Mouse (Mus musculus) ovary, adult 18-20 months (tissue): ENCODE results near the gene Nfam1.

ENCODE experiments used
- DNase-seq: peaks from one replicate; pipeline ENCODE4 v3.0.0; 2022; ENCODE audit warnings: low spot score, mixed read lengths

The Nfam1 gene

GRCm38 (mm10) chr15:83037755-83038483 is 4.8 kb upstream of the Nfam1 start:
- DNase-seq, result peak; percentile 59

GRCm38 (mm10) chr15:83036900-83037519 is 3.9 kb upstream of the Nfam1 start:
- DNase-seq, result peak; percentile 68

GRCm38 (mm10) chr15:83036089-83036488 is 3.0 kb upstream of the Nfam1 start:
- no peak for DNase-seq

GRCm38 (mm10) chr15:83034275-83034977 is 1.3 kb upstream of the Nfam1 start:
- no peak for DNase-seq

DNA sequence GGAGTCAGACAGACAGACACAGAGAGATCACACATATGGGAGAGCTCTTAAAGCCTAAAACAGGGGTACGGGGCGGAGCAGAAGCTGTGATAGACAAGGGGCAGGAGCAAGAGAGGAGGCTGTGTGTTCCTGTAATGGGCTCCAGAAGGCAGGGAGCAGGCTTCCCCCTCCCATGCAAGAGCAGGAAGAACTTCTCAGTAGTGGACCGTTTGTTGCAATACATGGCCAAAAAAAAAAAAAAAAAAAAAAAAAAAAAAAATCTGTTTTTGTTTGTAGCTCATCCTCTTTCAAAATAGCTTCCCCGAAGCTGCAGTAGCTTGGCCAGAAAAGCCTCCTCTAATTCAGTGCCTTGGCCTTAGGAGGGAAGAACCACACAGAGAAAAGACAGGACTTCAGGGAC is 2.2 kb downstream of the Nfam1 start:
- no peak for DNase-seq

DNA sequence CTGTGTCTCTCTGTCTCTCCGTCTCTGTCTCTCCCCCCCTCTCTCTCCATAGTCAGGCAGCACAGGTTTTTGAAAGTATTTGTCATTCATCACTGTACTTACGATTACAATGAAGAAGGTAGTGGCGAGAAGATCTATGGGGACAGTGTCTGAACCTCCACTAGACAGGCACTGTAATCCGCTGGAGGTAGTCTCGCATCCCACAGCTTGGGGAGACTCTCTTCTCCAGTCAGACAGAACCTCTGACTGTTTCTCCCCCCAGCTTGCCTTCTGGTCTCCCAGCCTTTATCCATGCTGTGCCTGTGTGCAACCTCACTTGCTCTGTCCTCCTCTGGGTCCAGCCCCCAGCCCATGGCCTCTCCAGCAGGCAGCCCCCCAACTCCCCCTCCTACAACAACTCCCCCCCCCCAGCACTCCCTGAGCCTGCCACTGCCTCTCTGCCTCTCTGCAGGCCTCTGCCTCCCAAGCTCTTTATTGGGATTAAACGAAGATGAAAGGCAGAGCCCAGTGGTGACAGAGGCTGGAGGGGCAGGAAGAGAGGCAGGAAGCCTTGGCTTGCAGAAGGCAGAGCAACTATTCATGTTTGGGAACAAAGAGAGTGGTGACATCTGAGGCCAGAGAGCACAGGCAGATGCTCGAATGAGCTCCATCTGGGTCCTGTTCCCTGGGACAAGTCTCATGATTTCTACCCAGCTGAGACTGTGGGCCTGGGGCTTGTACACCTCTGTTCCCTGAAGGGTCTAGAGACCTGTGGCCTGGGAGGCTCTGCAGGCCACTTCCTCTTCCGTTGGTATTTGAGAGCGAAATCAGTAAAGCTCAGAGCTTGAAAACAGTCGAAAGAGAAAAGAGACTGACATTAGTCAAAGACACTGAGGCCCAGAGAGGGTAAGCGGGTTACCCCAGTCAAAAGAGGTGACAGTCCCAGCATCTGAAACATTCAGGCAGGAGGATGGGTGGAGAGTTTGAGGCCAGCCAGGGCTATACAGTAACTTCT is 3.1 kb downstream of the Nfam1 start:
- no peak for DNase-seq

DNA sequence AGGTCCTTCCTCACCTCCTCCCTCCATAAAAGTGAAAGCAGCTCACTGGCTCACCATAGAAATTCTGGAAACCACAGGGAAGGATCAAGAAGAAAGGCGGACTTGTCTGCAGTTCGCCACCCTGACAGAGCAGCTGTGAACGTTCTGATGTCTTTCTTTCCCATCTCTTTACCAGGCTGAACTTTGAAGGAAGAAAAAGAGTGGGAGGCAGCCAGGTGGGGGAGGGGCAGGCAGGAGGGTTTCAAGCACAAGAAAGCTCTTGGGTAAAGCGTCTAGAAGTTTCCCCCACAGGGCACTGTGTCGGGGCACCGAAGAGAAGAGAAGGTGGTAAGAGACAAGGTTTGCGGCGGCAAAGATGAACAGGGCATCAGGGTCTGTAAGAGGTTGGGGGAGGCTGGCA is 7.0 kb downstream of the Nfam1 start:
- no peak for DNase-seq

DNA sequence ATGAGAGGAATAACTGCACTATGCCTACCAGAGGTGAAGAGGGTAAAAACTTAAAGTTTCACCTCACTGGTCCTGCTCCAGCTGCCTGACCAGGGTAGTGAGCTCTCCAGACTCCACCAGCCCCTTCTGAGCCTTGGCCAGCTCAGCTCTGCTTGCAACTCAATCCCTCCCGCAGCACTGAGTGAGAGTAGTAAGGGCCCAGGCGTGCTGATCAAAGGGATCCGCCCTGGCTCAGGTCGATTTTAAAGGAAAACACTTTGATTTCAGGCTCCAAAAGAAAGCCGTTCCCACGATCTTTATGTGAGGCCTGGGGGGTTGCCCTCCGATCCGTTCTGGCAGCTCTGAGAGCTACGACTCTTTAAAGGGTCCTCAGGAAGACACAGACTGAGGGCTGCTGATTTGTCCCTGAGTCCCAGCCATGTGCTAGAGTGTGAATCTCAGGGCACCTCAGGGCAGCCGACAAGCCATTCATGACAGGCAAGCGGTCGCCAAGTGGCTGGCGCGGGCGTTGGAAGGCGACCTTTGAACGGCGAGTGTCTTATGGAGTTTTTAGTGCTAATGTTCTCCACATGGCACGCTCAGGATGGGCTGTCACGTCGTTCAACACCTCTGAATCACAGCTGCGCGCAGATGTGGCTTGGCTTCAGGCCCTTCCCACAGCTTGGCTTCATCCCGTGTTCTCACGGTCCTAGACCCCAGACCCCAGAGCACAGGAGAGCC is 7.9 kb downstream of the Nfam1 start:
- DNase-seq, result no peak

DNA sequence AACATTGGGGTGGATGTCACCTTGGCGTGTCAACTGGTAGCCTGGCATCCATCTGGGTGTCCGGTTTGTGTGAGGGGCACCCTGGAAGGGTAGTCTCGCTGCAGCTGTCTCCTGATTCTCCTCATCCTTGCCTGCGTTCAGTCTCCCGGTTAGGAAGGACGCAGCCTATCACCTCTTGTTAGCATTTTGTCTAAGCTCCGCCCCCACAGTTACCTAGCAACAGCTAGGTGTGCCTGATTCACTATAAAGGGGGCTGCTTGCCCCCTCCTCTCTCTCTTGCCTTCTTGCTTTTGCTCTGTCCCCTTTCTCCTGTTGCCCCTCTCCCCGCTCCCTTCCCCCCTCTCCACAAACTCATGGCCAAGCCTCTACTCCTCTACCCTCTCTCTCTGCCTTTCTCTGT is 10.2 kb downstream of the Nfam1 start:
- DNase-seq, result no peak

GRCm38 (mm10) chr15:83010990-83011664 is 22.0 kb downstream of the Nfam1 start:
- DNase-seq, result no peak

DNA sequence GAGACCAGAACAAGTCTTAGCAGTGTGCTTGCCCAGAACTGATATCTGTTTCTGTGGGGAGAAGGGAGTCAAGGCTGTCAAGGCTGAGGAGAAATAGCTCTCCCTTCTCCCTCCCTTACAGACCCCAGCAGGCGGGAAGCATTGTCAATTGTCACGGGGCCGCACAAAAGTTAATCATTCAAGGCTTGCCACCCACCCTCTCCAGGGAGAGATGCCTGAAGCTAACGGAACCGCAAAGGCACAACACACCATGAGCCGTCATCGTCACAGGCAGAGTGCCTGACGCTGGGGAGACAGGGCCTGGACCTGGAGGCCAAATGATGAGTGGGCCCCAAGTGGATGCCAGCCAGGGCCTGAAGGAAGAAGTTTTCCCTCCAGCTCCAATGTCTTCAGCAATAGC is 22.7 kb downstream of the Nfam1 start:
- no peak for DNase-seq

DNA sequence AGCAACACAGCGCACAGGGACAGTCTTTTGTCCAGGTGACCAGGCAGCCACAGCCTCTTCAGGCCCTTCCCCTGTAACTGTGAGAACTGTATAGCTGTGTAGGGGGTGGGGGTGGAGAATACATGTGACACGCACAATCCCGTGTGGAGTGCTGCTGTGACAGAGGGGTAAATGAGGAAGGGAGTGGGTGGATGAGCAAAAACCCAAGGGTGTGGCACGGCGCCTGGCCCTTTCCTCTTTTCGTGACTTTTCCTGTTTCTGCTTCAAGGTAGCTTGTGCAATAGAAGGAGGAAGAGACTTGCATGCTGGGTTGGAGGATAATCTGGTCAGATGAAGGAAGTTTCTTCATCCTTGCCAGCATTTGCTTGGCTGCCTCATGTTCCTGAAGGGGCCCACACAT is 23.6 kb downstream of the Nfam1 start:
- DNase-seq, result no peak

DNA sequence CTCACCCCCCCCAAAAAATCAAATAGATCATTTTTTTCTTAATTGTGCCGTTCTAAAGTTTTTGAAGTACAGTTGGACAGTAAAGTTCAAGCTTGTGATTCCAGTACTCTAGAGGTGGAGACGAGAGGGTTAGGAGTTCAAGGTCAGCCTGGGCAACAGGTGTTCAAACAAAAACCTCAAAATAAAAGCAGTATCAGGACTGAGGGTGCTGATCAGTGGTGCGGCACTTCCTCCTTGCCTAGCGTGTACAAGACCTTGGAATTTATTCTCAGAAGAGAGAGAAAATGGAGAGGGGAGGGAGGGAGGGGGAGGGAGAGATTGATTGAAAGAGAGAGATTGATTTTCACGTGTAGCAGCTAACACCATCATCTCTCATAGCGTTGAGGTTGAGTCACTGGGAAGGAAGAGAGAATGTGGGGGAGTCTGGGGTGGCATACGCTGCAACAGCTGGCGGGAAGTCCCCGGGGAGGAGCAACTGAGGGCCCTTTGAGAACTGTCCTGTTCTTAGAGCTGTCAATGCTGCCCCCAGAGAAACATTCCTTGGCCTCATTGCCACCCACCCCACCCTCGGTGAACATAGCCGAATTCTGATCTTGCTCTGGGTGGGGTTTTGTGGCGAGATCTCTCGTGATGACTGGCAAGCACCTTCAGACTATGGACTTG is 24.2 kb downstream of the Nfam1 start:
- no peak for DNase-seq

DNA sequence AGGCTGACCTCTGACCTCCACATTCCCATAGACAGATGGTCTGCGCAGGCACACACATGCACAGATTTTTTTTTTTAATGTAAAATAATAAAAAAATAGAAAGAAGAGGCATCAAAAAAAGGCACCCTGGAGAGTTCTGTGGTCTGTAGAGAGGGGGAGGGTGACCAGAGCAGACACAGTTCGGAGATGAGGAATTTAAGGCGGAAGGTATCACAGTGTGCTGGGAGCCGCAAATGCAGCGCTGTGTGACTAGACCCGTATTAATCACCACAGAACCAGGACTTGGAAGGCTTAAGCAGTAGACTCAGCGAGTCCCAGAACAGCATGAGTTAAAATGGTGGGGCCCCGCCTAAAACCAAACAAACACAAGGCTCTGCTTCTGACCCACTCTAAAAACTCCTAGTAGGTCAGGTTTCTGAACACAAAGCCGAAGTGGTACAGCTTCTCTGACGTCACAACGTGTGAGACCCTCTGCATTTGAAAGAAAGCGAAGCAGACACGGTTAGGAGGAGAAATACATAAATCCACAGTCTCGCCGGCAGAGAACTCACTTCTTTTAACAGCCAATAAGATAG is 25.7 kb downstream of the Nfam1 start:
- no peak for DNase-seq

- DNase-seq, result no peak
These were observed 30.2 kb downstream of the Nfam1 start for GRCm38 (mm10) chr15:83002665-83003548.

GRCm38 (mm10) chr15:82998811-82999221 is 34.3 kb downstream of the Nfam1 start:
- DNase-seq, result no peak

DNA sequence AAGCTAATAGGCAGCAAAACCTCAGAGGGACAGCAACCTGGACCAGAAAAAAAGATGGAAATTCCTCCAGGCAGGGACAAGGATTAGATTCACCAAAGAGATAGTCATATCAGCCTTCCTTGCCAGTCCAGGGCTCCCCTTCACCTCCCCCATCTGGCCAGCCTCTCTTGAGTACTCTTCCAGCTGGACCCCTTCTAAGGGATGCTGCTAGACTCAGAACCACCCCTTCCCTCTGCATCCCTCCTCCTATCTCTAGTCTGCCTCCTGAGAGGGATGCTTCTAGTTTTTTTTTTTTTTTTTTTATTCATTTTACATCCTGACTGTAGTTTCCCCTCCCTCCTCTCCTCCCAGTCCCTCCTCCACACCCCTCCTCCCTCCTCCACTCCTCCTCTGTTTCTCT is 36.7 kb downstream of the Nfam1 start:
- no peak for DNase-seq

DNA sequence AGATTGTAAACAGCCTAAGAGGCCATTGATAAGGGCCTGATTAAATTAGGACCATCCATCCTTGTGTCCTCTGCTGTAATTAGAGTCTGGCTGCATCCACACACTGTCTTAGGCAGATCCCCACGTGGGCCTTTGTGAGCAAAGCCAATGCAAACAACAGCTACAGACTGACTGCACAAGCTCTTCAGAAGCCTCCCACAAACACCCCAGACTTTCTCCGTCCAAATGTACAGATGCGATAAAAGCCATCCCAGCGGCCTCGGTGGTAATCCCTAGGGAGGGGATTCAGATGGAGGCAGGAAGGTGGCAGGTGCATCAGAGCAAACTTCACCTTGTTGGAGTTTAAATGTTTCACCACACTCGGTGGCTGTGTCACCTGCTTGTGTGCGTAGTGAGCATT is 37.9 kb downstream of the Nfam1 start:
- DNase-seq, result no peak

- no peak for DNase-seq
These were observed 40.2 kb downstream of the Nfam1 start for GRCm38 (mm10) chr15:82992911-82993310.
